ENCODE assay signal across 13 mouse cellular contexts in the genomic region with DNA sequence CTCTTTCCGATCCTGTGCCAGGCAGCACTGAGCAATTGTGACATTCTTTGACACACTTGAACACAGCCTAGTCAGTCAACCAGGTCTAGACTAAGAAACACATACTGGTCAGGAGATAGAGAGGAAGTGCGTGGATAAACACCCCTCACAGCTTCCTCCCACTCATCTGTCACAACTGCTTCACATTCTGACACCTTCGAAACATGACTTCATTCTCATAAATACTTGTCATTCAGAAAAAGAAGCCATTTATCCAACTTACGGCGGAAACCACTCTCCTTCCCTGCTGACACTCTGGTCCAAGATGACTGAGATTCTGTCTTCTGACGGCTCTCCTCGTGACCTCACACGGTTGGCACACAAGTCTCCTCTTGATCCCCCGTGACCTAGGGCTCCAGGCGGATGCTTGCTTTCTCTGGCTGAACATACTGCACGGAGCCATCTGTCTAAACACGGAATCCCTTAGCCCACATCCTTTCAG.
DNase-seq lines count a peak whose midpoint lies in the region; ATAC-seq and TF ChIP-seq lines count a peak whose summit lies in the region.
"Had no signal": no experiment of that assay in that cellular context is flagged by ENCODE, and none has a peak within 500 bp of the region (broad histone marks: within the 10 kb centered on the region; RNA-seq: fewer than 3 reads in every experiment).

No protein-coding gene starts in this region.

- no peaks in the 10 kb centered on the region for H3K4me1 ChIP-seq in forebrain, embryonic 11.5 days (replicated peaks; ENCODE audit: control insufficient read depth, insufficient read depth, low read length)
- H3K4me1 ChIP-seq in forebrain, postnatal 0 days (ENCODE audit: insufficient read depth), result no peaks in the 10 kb centered on the region
- peaks cover 36% of the 10 kb centered on the region for H3K4me1 ChIP-seq in thymus, adult 2 months (replicated peaks; ENCODE audit: control insufficient read depth, insufficient read depth, low read length)
- no peaks in the 10 kb centered on the region for H3K4me1 ChIP-seq in heart, embryonic 12.5 days (replicated peaks)

- no peaks in the 10 kb centered on the region for H3K27me3 ChIP-seq in forebrain, embryonic 11.5 days (ENCODE audit: control insufficient read depth, insufficient read depth, low read length)
- H3K27me3 ChIP-seq in forebrain, postnatal 0 days (ENCODE audit: insufficient read depth, low read length), result no peaks in the 10 kb centered on the region
- H3K27me3 ChIP-seq in thymus, adult 2 months (ENCODE audit: control insufficient read depth, insufficient read depth, low read length), result no peaks in the 10 kb centered on the region
- no peaks in the 10 kb centered on the region for H3K27me3 ChIP-seq in heart, embryonic 12.5 days (replicated peaks)

- H3K9ac ChIP-seq in forebrain, embryonic 11.5 days (ENCODE audit: low read length), result no peak overlapping the region
- no peak overlapping the region for H3K9ac ChIP-seq in forebrain, postnatal 0 days
- no peak overlapping the region for H3K9ac ChIP-seq in heart, embryonic 12.5 days
- H3K9ac ChIP-seq: midbrain, embryonic 13.5 days had no signal

- no peaks in the 10 kb centered on the region for H3K36me3 ChIP-seq in forebrain, embryonic 11.5 days (ENCODE audit: control insufficient read depth, insufficient read depth, low read length)
- no peaks in the 10 kb centered on the region for H3K36me3 ChIP-seq in forebrain, postnatal 0 days (ENCODE audit: insufficient read depth)
- no peaks in the 10 kb centered on the region for H3K36me3 ChIP-seq in thymus, adult 2 months (ENCODE audit: control insufficient read depth, insufficient read depth, low read length)
- H3K36me3 ChIP-seq in heart, embryonic 12.5 days, result no peaks in the 10 kb centered on the region
- H3K36me3 ChIP-seq: midbrain, embryonic 13.5 days had no signal

- TF ChIP-seq CTCF in forebrain, postnatal 0 days (IDR thresholded peaks at IDR 0.05; ENCODE audit: low read depth), result no peak
- TF ChIP-seq CTCF in brain, embryonic 14.5 days (IDR thresholded peaks at IDR 0.05; ENCODE audit: borderline replicate concordance, extremely low read depth, insufficient read depth, insufficient read length), result no peak
- no peak for TF ChIP-seq CTCF in thymus, adult 2 months (IDR thresholded peaks at IDR 0.05; ENCODE audit: borderline replicate concordance, control insufficient read depth, extremely low read depth, insufficient read depth, low read length, poor library complexity)

- no peak for ATAC-seq in forebrain, embryonic 11.5 days (replicated peaks; ENCODE audit: low FRiP score)
- no peak for ATAC-seq in forebrain, postnatal 0 days
- ATAC-seq in heart, embryonic 12.5 days (ENCODE audit: insufficient number of reproducible peaks, low FRiP score), result no peak
- ATAC-seq: intestine, postnatal 0 days; midbrain, embryonic 13.5 days had no signal

- 78% methylated on average over 12 of the region's 12 CpGs for WGBS in forebrain, embryonic 11.5 days
- WGBS in forebrain, postnatal 0 days, result 73% methylated on average over 12 of the region's 12 CpGs
- 80% methylated on average over 12 of the region's 12 CpGs for WGBS in thymus, adult 2 months
- 59% methylated on average over 12 of the region's 12 CpGs for WGBS in heart, embryonic 12.5 days

- no peak overlapping the region for H3K4me3 ChIP-seq in forebrain, embryonic 11.5 days (ENCODE audit: low read depth, low read length)
- H3K4me3 ChIP-seq in forebrain, postnatal 0 days (ENCODE audit: low read depth, low read length), result no peak overlapping the region
- H3K4me3 ChIP-seq in thymus, adult 2 months (ENCODE audit: control insufficient read depth, insufficient read depth, low read length), result no peak overlapping the region
- H3K4me3 ChIP-seq in heart, embryonic 12.5 days, result no peak overlapping the region
- H3K4me3 ChIP-seq: midbrain, embryonic 13.5 days had no signal

- TF ChIP-seq POLR2A in brain, embryonic 14.5 days (IDR thresholded peaks at IDR 0.05; ENCODE audit: borderline replicate concordance, extremely low read depth, insufficient read depth, insufficient read length, poor library complexity, severe bottlenecking), result no peak
- TF ChIP-seq POLR2A in thymus, adult 2 months (IDR thresholded peaks at IDR 0.05; ENCODE audit: control insufficient read depth, extremely low read depth, insufficient read depth, low read length, poor library complexity), result no peak

- H3K4me2 ChIP-seq in forebrain, embryonic 11.5 days (ENCODE audit: low read depth, low read length, severe bottlenecking), result no peak overlapping the region
- no peak overlapping the region for H3K4me2 ChIP-seq in forebrain, postnatal 0 days (ENCODE audit: low read depth)
- no peak overlapping the region for H3K4me2 ChIP-seq in heart, embryonic 12.5 days
- H3K4me2 ChIP-seq: midbrain, embryonic 13.5 days had no signal

- no peaks in the 10 kb centered on the region for H3K9me3 ChIP-seq in forebrain, embryonic 11.5 days (ENCODE audit: control insufficient read depth, low read length)
- H3K9me3 ChIP-seq in forebrain, postnatal 0 days (ENCODE audit: low read length), result no peaks in the 10 kb centered on the region
- peaks cover 4% of the 10 kb centered on the region; the same call in 1 of the 2 replicates for H3K9me3 ChIP-seq in heart, embryonic 12.5 days (replicated peaks)
- H3K9me3 ChIP-seq: midbrain, embryonic 13.5 days had no signal

- peak; percentile 55 for DNase-seq in forebrain, embryonic 11.5 days (ENCODE audit: low spot score)
- no peak for DNase-seq in forebrain, postnatal 0 days
- DNase-seq in brain, embryonic 14.5 days (ENCODE audit: low read depth), result peak; percentile 54
- peak; percentile 55 for DNase-seq in lung, postnatal 10 days
- peak; percentile 27 for DNase-seq in thymus, adult 2 months
- DNase-seq in kidney, adult 9 months, result no peak
- no peak for DNase-seq in heart, adult 18-20 months
- DNase-seq: gastrocnemius, postnatal 36 days; layer of hippocampus, adult 9-11 months; spleen, adult 18-20 months had no signal

- no peak overlapping the region for H3K27ac ChIP-seq in forebrain, embryonic 11.5 days (ENCODE audit: low read depth, low read length)
- H3K27ac ChIP-seq in forebrain, postnatal 0 days (ENCODE audit: low read depth, low read length), result no peak overlapping the region
- peak overlapping the region; percentile 41 for H3K27ac ChIP-seq in thymus, adult 2 months (ENCODE audit: control insufficient read depth, insufficient read depth, low read length)
- H3K27ac ChIP-seq in heart, embryonic 12.5 days (ENCODE audit: poor library complexity, severe bottlenecking), result no peak overlapping the region
- H3K27ac ChIP-seq: midbrain, embryonic 13.5 days had no signal

Comparison
In these comparisons a context has a peak if more than half of its experiments do, and no peak if none do; other contexts are left out.
1. DNase-seq: peak in forebrain, embryonic 11.5 days (single experiment), brain, embryonic 14.5 days (single experiment), lung, postnatal 10 days (single experiment) and thymus, adult 2 months (single experiment); none in forebrain, postnatal 0 days (single experiment), kidney, adult 9 months (single experiment) and heart, adult 18-20 months (0 of 2).